Mouse (Mus musculus) liver, embryonic 15.5 days (tissue): ENCODE results near the gene Traf5. TPM values are rescaled to one million over a fixed set of nuclear protein-coding genes. Genes with fewer than 3 reads are reported as not detected.

ENCODE experiments used
- microRNA-seq: library from miRNA; unstranded; fragments of <30 nt; microRNA quantifications from one replicate; pipeline ENCODE4, GENCODE M21; 2016
- polyA plus RNA-seq: library from polyadenylated mRNA; unstranded; fragments of >200 nt; fragmentation: Nextera tagmentation; extraction: Ambion mirVana; gene quantifications from 2 replicates; pipeline ENCODE4 v1.2.1, GENCODE M21; 2015

Gene Traf5
- polyA plus RNA-seq, 1 experiment from 2014 or later: 8.0 TPM

Small RNA genes within 50 kb of the gene (microRNA-seq; reads per million reads assigned to microRNA genes)
- 0.76 reads per million for gene Mir3473c

Other genes with a start within 250 kb of the Traf5 start
- 3.6 and 4.2 TPM in 2 replicates for gene Slc30a1, start 185.8 kb downstream of the Traf5 start, polyA plus RNA-seq
- 0.16 and 0.21 TPM in 2 replicates for gene Rd3, start 115.2 kb downstream of the Traf5 start, polyA plus RNA-seq
- gene Rcor3, start 45.5 kb upstream of the Traf5 start, polyA plus RNA-seq: 8.9 and 9.0 TPM in 2 replicates
- gene Kcnh1, start 98.2 kb upstream of the Traf5 start, polyA plus RNA-seq: 0.03 TPM in 1 of 2 replicates, not detected in the other